Mouse (Mus musculus): ENCODE data around the gene Gna14. TPM values are rescaled to one million over a fixed set of nuclear protein-coding genes. Genes with fewer than 3 reads are reported as not detected.

The Gna14 gene
- total RNA-seq, 2 experiments from 2014 or later: 0.42 to 0.43 TPM

GRCm38 (mm10) chr19:16506711-16507364 is 71.3 kb downstream of the Gna14 start:
- intact Hi-C loops (cut with DNase I): no loop called here
- no peak for DNase-seq

GRCm38 (mm10) chr19:16510343-16511080 is 75.0 kb downstream of the Gna14 start:
- peak; percentile 22 to 30 for DNase-seq
- intact Hi-C loops (cut with DNase I): loop anchor here (5.0 kb wide), 1 partner anchor 73 kb away; the partner anchor contains the start of gene Gna14

DNA sequence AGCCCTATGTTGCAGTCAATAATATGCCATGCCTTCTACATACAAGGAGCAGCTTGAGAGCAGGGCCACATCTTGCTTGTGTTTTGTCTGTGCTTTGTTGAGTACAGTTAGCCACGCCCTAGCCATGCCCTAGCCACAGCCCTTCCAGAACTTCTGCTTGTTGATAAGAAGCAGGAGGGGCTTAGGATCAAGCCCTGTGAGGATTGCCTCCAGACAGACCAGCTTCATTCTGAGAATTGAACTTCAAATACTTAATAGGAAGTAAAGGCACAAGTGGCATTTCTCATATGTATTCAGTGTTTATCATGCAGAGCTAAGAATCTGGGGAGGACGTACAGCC is 75.5 kb downstream of the Gna14 start:
- DNase-seq: no peak
- intact Hi-C loops (cut with DNase I): loop anchor here (5.0 kb wide), 1 partner anchor 74 kb away; the partner anchor contains the start of gene Gna14

DNA sequence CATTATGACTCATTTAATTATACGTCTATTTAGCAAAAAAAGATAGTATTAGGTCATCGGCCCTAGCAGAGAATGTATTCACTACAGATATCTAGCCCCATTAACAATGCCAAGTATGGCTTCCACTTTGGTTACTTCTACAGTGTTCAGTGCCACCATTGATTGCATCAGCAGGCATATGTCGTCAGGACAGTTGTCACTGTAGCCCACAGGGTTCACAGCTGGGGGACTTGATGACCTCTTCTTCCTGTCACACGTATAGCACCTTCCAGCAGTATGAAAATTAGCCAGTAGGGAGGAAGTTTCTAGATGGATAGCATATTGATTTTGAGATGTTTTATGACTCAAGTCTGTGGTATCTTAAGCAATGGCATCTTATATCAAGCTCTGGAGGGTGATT is 78.6 kb downstream of the Gna14 start:
- intact Hi-C loops (cut with DNase I): loop anchor here (5.0 kb wide), 1 partner anchor 77 kb away; the partner anchor contains the start of gene Gna14
- no peak for DNase-seq

GRCm38 (mm10) chr19:16518569-16518968 is 83.0 kb downstream of the Gna14 start:
- DNase-seq: peak; percentile 38 to 44
- intact Hi-C loops (cut with DNase I): no loop called here

- no peak for DNase-seq
- intact Hi-C loops (cut with DNase I): no loop called here
Measured at GRCm38 (mm10) chr19:16520608-16521007, 85.0 kb downstream of the Gna14 start.

GRCm38 (mm10) chr19:16526302-16526880 is 90.8 kb downstream of the Gna14 start:
- intact Hi-C loops (cut with DNase I): no loop called here
- peak; percentile 10 to 12 for DNase-seq

GRCm38 (mm10) chr19:16527031-16527430 is 91.5 kb downstream of the Gna14 start:
- DNase-seq: no peak
- intact Hi-C loops (cut with DNase I): no loop called here

GRCm38 (mm10) chr19:16528225-16528828 is 92.8 kb downstream of the Gna14 start:
- intact Hi-C loops (cut with DNase I): no loop called here
- DNase-seq: no peak

- peak; percentile 13 to 22 for DNase-seq
- intact Hi-C loops (cut with DNase I): no loop called here
Measured at GRCm38 (mm10) chr19:16529293-16529920, 93.8 kb downstream of the Gna14 start.

GRCm38 (mm10) chr19:16529999-16530398 is 94.4 kb downstream of the Gna14 start:
- DNase-seq: no peak
- intact Hi-C loops (cut with DNase I): no loop called here

DNA sequence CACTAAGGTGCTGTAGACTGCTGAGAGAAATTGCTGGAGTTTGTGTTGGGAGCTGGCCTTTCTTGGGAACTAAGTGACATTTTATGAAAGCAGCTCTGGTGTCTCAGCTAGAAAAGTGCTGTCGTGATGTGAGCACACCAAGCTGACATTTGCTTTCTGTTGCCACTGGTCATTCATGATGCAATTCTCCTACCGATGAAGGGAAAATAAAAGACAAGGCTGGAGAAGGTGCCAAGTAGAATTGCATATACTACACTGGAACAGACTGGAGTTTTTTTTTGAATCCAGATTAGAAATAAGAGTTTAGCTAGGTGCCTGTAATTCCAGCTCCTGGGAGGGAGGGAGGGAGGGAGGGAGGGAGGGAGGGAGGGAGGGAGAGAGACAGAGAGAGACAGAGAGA is 98.7 kb downstream of the Gna14 start:
- intact Hi-C loops (cut with DNase I): no loop called here

GRCm38 (mm10) chr19:16538416-16538815 is 102.9 kb downstream of the Gna14 start:
- DNase-seq: no peak
- intact Hi-C loops (cut with DNase I): no loop called here

More for the DNA sequence above, 98.7 kb downstream of the Gna14 start:
- DNase-seq: no peak

- DNase-seq: no peak
Measured at GRCm38 (mm10) chr19:16543688-16544087, 108.1 kb downstream of the Gna14 start.

GRCm38 (mm10) chr19:16556988-16557387 is 121.4 kb downstream of the Gna14 start:
- intact Hi-C loops (cut with DNase I): no loop called here

More at GRCm38 (mm10) chr19:16543688-16544087, 108.1 kb downstream of the Gna14 start:
- intact Hi-C loops (cut with DNase I): no loop called here

GRCm38 (mm10) chr19:16557971-16558370 is 122.4 kb downstream of the Gna14 start:
- intact Hi-C loops (cut with DNase I): no loop called here
- peak in 1 of 2 experiments; percentile 10 for DNase-seq

More at GRCm38 (mm10) chr19:16556988-16557387, 121.4 kb downstream of the Gna14 start:
- no peak for DNase-seq

GRCm38 (mm10) chr19:16558570-16558969 is 123.0 kb downstream of the Gna14 start:
- no peak for DNase-seq
- intact Hi-C loops (cut with DNase I): no loop called here

GRCm38 (mm10) chr19:16559243-16559896 is 123.8 kb downstream of the Gna14 start:
- no peak for DNase-seq
- intact Hi-C loops (cut with DNase I): no loop called here

DNA sequence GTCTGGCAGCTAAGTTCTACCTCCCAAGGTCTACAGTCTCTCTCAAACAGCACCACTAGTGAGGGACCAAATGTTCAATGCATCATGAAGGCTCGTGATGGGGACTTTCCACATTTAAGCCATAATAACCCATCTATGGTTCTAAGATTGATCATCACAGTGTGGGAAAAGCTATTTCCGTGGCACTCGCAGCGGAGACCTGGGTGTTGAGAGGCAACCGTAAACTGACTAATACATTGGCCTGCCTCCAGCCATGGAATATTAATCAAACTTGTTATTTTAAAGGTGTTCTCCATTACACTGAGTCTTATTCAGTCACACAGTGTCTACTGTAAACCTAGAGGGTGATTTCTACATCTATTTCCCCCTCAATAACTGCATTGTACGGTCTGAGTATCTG is 127.1 kb downstream of the Gna14 start:
- no peak for DNase-seq
- intact Hi-C loops (cut with DNase I): no loop called here

GRCm38 (mm10) chr19:16576790-16577189 is 141.2 kb downstream of the Gna14 start:
- intact Hi-C loops (cut with DNase I): no loop called here
- no peak for DNase-seq
